Comparison of ENCODE assay signal across 12 mouse cellular contexts in the genomic region with DNA sequence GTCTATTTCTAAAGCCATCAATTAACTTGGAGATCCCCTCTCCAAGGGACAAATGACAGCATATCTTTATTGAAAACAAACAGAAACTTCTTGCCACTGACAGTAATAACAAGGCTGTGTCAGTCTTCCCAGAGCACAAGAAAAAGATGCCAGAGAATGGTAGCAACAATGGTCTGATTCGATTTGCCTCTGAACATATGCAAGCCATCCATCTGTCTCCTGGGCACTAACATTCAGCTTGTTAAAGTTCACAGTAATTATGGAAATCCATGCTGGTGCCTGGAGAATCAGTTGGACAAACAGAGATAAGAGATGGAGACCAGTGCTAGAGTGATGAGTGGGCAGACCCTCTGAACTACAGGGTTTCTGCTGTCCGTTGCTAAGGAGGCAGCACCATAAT.
"Had no signal": no experiment of that assay in that cellular context is flagged by ENCODE, and none has a peak within 500 bp of the region (broad histone marks: within the 10 kb centered on the region; RNA-seq: fewer than 3 reads in every experiment).

No protein-coding gene starts in this region.

- DNase-seq: lung, adult 18-20 months; lung, embryonic 14.5 days; lung, postnatal 10 days; lung, postnatal 4 days; retina, postnatal 1 day; right cerebral cortex, adult 18-20 months; right cerebral cortex, postnatal 25 days; right cerebral cortex, postnatal 4 days; spleen, adult 18-20 months; thymus, adult 18-20 months; thymus, postnatal 14 days; thymus, postnatal 36 days had no signal
